Mouse (Mus musculus): Measurements from ENCODE around the gene Cplane1. TPM values are rescaled to one million over a fixed set of nuclear protein-coding genes. Genes with fewer than 3 reads are reported as not detected.

Gene Cplane1
- polyA plus RNA-seq, 1 experiment from 2014 or later = 3.5 TPM

Other genes starting within 250 kb of the Cplane1 start
- 37.4 and 42.8 TPM in 2 replicates for gene Wdr70, start 69.9 kb upstream of the Cplane1 start, polyA plus RNA-seq (2015; fragmentation: Nextera tagmentation; extraction: Ambion mirVana)
- 11.0 and 11.9 TPM in 2 replicates for gene Nup155, start 59.8 kb upstream of the Cplane1 start, polyA plus RNA-seq (2015; fragmentation: Nextera tagmentation; extraction: Ambion mirVana)